Mouse (Mus musculus) forebrain, embryonic 11.5 days (tissue): ENCODE data around the gene Map2. TPM values are rescaled to one million over a fixed set of nuclear protein-coding genes. Genes with fewer than 3 reads are reported as not detected.

ENCODE experiments used
- ATAC-seq: fragments of 200-750 bp; cut with Nextera tagmentation; replicated peaks from 2 replicates; pipeline ENCODE4 v1.8.0; 2017; ENCODE audit warnings: moderate TSS enrichment; ENCODE audit not compliant: low FRiP score
- DNase-seq: peaks from one replicate; pipeline ENCODE4 v3.0.0-alpha.2; 2017; ENCODE audit warnings: low spot score
- H3K27ac ChIP-seq: fragments of 300-500 bp; sonication (generic); 2 replicates; pipeline ENCODE4 v1.5.1; 2014; ENCODE audit warnings: low read depth, low read length
- H3K27me3 ChIP-seq: fragments of 300-500 bp; sonication (generic); 2 replicates; pipeline ENCODE4 v1.6.1; 2014; ENCODE audit warnings: mild to moderate bottlenecking, low read length, mixed read lengths; ENCODE audit not compliant: control insufficient read depth, insufficient read depth
- H3K36me3 ChIP-seq: fragments of 300-500 bp; sonication (generic); 2 replicates; pipeline ENCODE4 v1.6.1; 2014; ENCODE audit warnings: mild to moderate bottlenecking, low read length, moderate library complexity, mixed read lengths; ENCODE audit not compliant: control insufficient read depth, insufficient read depth
- H3K4me1 ChIP-seq: fragments of 300-500 bp; sonication (generic); replicated peaks from 2 replicates; pipeline ENCODE4 v1.6.1; 2014; ENCODE audit warnings: low read length, mixed read lengths; ENCODE audit not compliant: control insufficient read depth, insufficient read depth
- H3K4me2 ChIP-seq: fragments of 300-500 bp; sonication (generic); 2 replicates; pipeline ENCODE4 v1.6.1; 2014; ENCODE audit warnings: low read depth, mild to moderate bottlenecking, low read length, moderate library complexity, mixed read lengths; ENCODE audit not compliant: severe bottlenecking
- H3K4me3 ChIP-seq: fragments of 300-500 bp; sonication (generic); 2 replicates; pipeline ENCODE4 v1.5.1; 2014; ENCODE audit warnings: low read depth, low read length
- H3K9ac ChIP-seq: fragments of 300-500 bp; sonication (generic); 2 replicates; pipeline ENCODE4 v1.6.1; 2014; ENCODE audit warnings: low read length
- H3K9me3 ChIP-seq: fragments of 300-500 bp; sonication (generic); 2 replicates; pipeline ENCODE4 v1.6.1; 2016; ENCODE audit warnings: low read length, mixed read lengths; ENCODE audit not compliant: control insufficient read depth
- WGBS: fragments of 180-500 bp; shearing (Covaris S2); extraction: QIAGEN DNeasy Blood & Tissue Kit; methylation state at CpG from one replicate; pipeline ENCODE4 v1.1.7; 2014; 5-methylcytosine and 5-hydroxymethylcytosine counted together
- polyA plus RNA-seq: library from polyadenylated mRNA; unstranded; fragments of >200 nt; fragmentation: Nextera tagmentation; extraction: Ambion mirVana; gene quantifications from 2 replicates; pipeline ENCODE4 v1.2.1, GENCODE M21; 2014

Gene Map2
- polyA plus RNA-seq, 1 experiment from 2014 or later, result 177 TPM

DNA sequence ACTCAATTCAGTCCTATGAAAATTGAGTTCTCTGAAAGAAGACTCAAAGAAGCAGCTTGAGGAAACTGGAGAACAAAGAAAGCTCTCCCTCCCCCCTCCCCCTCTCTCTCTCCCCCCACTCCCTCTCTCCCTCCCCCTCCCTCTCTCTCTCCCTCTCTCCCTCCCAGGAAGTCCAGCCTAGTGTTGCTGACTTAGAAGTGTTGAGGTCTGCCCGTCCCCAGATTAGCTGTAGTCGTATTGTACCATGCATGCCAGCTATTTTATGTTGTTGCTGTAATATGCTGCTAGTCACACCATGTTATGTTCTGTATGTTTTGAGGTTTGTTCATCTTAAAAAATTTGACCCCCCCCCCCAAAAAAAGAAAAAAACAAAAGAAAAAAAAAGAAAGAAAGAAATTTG is 281.5 kb downstream of the Map2 start:
- Histone ChIP-seq H3K36me3 (no peaks in the 10 kb centered on the region), H3K4me2 (no peak overlapping the region), H3K9me3 (no peaks in the 10 kb centered on the region), H3K4me1 (no peaks in the 10 kb centered on the region), H3K27me3 (no peaks in the 10 kb centered on the region), H3K27ac (no peak overlapping the region), H3K4me3 (no peak overlapping the region), H3K9ac (no peak overlapping the region)
- ATAC-seq, result peak; percentile 63; the same call in 1 of the 2 replicates
- DNase-seq, result no peak
- 20% methylated on average over 2 of the region's 2 CpGs for WGBS

DNA sequence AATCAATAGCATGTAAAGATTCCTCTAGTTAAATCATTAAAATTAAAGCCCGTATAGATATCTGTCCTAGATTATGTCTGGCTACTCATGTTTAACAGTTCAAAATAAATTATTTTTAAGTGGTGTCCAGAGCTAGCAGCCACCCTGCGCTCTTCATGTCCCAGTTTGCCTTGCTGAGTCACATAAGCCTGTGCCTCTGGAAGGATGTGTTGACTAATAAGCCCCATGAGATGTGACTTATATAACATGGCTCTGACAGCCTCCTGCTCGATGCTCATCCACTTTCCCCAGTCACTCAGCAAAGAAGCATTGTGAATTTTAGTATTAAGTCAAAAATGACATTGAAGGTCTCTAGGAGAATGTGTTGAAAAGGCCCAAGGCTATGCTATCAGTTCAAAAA is 282.7 kb downstream of the Map2 start:
- DNase-seq, result no peak
- 92% methylated on average over 3 of the region's 3 CpGs for WGBS
- Histone ChIP-seq H3K27me3 (no peaks in the 10 kb centered on the region), H3K4me1 (no peaks in the 10 kb centered on the region), H3K4me3 (no peak overlapping the region), H3K27ac (no peak overlapping the region), H3K9me3 (no peaks in the 10 kb centered on the region), H3K36me3 (no peaks in the 10 kb centered on the region), H3K9ac (no peak overlapping the region), H3K4me2 (no peak overlapping the region)
- no peak for ATAC-seq

DNA sequence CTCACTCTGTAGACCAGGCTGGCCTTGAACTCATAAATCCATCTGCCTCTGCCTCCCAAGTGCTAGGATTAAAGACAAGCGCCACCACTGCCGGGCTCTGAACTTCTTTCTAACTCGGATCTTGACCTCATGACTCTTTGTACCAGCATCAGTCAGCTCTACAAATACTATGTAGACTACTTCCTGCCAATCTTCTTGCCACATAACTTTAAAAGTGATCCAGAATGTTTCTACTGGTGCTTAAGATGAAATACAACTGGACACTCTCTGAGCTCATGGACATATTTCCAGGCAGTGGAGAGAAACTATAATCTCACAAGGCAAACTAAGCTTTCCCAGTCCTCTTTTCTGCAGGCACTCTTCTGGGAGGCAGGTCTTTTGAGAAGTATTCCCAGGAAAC is 284.3 kb downstream of the Map2 start:
- Histone ChIP-seq H3K9ac (no peak overlapping the region), H3K9me3 (no peaks in the 10 kb centered on the region), H3K27ac (no peak overlapping the region), H3K36me3 (no peaks in the 10 kb centered on the region), H3K4me3 (no peak overlapping the region), H3K4me2 (no peak overlapping the region), H3K4me1 (no peaks in the 10 kb centered on the region), H3K27me3 (no peaks in the 10 kb centered on the region)
- no peak for DNase-seq
- WGBS, result 77% methylated on average over 3 of the region's 3 CpGs
- no peak for ATAC-seq

DNA sequence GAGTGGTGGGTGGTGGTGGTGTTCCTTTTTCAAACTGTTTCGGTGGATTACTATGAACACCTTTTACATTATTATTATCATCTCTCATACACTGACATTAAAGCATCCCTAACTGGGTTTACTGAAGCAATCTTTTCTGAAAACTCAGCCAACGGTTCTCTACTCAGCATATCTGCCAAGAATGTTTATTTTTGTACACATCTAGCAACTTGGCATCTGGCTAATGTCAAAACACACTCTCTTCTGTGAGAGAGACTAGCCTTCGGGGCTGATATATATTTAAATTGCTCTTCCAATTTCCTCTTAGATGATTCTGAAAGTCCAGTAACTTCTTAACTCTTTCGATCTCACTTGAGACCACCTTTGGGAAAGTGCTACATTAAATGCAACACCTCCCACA is 285.8 kb downstream of the Map2 start:
- Histone ChIP-seq H3K4me1 (no peaks in the 10 kb centered on the region), H3K27me3 (no peaks in the 10 kb centered on the region), H3K36me3 (no peaks in the 10 kb centered on the region), H3K9ac (no peak overlapping the region), H3K4me2 (no peak overlapping the region), H3K9me3 (no peaks in the 10 kb centered on the region), H3K27ac (no peak overlapping the region), H3K4me3 (no peak overlapping the region)
- DNase-seq (no peak), ATAC-seq (no peak)
- WGBS, result 87% methylated on average over 4 of the region's 4 CpGs

DNA sequence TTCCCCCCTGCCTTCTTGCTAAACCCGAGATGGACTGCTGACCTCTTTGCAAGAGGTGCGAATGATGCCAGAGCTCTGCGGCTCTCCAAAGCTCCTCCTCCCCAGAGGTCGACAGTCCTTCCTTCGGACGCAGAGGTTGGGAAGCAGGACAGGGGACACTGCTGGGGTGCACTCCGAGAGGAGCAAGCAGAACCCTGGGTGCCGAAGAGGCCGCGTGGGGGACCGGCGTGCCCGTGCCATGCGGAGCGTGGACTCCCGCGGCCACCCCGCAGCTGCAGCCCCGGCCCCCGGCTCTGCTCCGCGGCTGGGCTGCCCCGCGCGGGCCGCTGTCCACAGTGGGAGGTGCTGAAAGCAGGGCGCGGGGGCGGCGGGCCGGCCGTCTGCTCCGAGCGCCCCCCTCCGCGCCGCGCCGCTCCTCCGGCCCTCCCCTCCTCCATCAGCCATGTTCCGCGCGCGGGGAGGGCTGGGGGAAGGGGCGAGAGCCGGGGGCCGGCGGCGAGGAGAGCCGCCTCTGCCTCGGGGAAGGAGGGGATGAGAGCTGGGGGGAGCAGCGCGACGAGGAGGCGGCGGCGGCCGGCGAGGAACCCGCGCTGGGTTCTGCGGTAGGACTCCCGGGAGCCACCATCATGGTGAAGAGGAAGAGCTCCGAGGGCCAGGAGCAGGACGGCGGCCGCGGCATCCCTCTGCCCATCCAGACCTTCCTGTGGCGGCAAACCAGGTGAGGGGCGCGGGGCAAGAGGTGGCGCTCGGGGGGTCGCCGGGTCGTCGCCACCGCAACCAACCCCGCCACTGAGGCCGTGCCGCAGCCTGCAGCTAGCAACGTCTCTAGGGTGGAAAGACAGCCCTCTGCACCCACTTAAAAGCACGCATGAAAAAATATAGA is 293.0 kb downstream of the Map2 start, which contains the start of gene Unc80:
Gene Unc80 (plus strand): TSS at position 547 of the 883 bp plus-strand sequence.
- Histone ChIP-seq H3K4me3 (peak within 1 kb of the TSS; percentile 44), H3K4me1 (0 out of 2 replicates have a peak, but pooled peaks cover 2% of the 10 kb centered on the region), H3K4me2 (peak within 1 kb of the TSS; percentile 76), H3K27me3 (no peaks in the 10 kb centered on the region), H3K9me3 (no peaks in the 10 kb centered on the region), H3K27ac (no peak within 1 kb of the TSS), H3K36me3 (no peaks in the 10 kb centered on the region), H3K9ac (peak within 1 kb of the TSS; percentile 65)
- ATAC-seq, result peak; percentile 93
- peak; percentile 86 for DNase-seq
- WGBS, result under 1% methylated on average over 54 of the region's 83 CpGs

DNA sequence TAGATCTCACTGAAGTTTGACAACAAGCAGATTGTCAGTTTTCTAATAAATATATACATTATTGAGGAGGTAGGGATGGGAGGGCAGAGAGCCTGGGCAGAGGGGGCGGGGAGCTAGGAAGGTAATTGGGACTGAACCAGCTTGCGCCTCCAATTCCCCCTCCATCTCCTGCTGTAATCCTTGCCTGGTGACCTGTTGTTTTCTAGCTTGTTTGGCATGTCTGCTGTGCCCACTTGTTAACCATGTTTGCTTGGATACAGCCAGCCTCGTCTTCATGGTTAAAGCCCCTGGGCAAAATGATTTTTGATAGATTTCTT is 293.6 kb downstream of the Map2 start:
- Histone ChIP-seq H3K36me3 (no peaks in the 10 kb centered on the region), H3K27ac (no peak overlapping the region), H3K9me3 (no peaks in the 10 kb centered on the region), H3K9ac (peak overlapping the region; percentile 65), H3K4me3 (peak overlapping the region; percentile 44), H3K4me1 (0 out of 2 replicates have a peak, but pooled peaks cover 2% of the 10 kb centered on the region), H3K27me3 (no peaks in the 10 kb centered on the region), H3K4me2 (peak overlapping the region; percentile 76)
- WGBS, result 3% methylated on average over 3 of the region's 3 CpGs
- no peak for DNase-seq
- peak; percentile 45; the same call in 1 of the 2 replicates for ATAC-seq

DNA sequence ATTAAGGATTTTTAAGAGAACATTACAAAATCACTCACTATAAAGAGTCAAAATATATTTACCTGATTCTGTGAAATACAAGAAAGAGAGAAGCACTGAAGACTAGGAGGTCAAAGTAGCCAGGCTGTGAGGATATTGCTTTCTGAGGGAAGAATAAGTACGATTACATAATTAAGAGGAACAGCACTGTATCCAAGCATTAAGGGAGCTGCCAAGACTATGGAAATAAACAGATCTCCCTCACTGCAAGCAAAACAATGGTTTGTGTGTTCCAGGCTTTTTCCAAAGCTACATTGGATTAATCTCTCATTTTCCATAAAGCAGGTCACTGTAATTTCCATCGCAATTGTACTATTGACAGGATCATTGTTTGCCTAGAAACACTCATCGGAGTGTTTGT is 307.7 kb downstream of the Map2 start:
- no peaks in the 10 kb centered on the region for H3K9me3 ChIP-seq
- WGBS, result 89% methylated on average over 3 of the region's 3 CpGs
- ATAC-seq, result no peak
- DNase-seq, result no peak
- no peaks in the 10 kb centered on the region for H3K4me1 ChIP-seq
- no peak overlapping the region for H3K4me2 ChIP-seq
- no peak overlapping the region for H3K27ac ChIP-seq
- no peaks in the 10 kb centered on the region for H3K27me3 ChIP-seq
- H3K36me3 ChIP-seq, result no peaks in the 10 kb centered on the region
- no peak overlapping the region for H3K4me3 ChIP-seq
- no peak overlapping the region for H3K9ac ChIP-seq
